Mouse (Mus musculus): ENCODE data around the gene Cdc123. TPM values are rescaled to one million over a fixed set of nuclear protein-coding genes. Genes with fewer than 3 reads are reported as not detected.

Gene Cdc123
- polyA plus RNA-seq, 1 experiment from 2014 or later, result 278 TPM

DNA sequence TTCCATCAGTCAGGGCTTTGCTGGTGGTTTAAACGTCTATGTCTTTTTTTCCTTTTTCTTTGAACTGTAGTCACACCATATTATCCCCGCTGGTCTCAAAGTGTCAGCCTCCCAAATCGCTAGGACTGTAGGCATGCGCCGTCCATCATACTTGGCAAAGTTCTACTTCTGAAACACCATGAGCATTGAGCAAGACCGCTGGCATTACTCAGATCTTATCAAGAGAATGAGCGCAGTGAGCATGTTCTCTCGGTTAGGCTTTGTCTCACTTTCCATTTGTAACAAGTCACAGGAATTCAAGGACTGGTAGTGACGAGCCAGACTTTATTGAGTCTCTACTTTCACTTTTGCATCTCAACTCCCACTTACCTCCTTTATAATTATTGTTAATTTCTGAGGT, 6.2 kb upstream of the Cdc123 start:
- 84% methylated on average over 9 of the region's 9 CpGs for WGBS
- ATAC-seq (replicated peaks; ENCODE audit: low FRiP score), result no peak

DNA sequence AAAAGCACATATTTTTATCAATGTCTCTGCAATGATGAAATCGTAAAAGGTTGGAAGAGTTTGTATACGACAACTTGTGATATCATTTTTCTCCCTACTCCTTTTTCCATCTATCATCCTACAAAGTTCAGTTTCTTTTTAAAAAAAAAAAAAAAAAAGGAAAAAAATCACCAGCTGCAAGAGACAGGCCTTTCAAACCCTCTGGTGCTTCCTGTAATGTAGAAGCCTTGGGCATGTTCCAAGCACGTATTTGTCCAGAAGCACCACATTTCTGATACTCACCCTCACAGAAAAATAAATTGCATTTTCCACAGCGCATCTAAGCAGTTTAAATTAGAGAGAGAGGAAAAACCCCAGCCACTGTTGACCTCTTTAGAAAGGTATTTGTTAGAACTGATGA, 862 bp upstream of the Cdc123 start:
- no peak for ATAC-seq (replicated peaks; ENCODE audit: low FRiP score)
- DNase-seq (ENCODE audit: low spot score), result no peak
- no peak overlapping the region for H3K27ac ChIP-seq (ENCODE audit: low read depth, low read length)
- peaks cover 16% of the 10 kb centered on the region for H3K36me3 ChIP-seq (ENCODE audit: control insufficient read depth, insufficient read depth, low read length)
- peak overlapping the region; percentile 72 for H3K4me3 ChIP-seq (ENCODE audit: low read depth, low read length)
- no peaks in the 10 kb centered on the region for H3K27me3 ChIP-seq (replicated peaks; ENCODE audit: control insufficient read depth, insufficient read depth, low read length)
- no peaks in the 10 kb centered on the region for H3K9me3 ChIP-seq (ENCODE audit: control insufficient read depth, low read length)
- peaks cover 8% of the 10 kb centered on the region for H3K4me1 ChIP-seq (replicated peaks; ENCODE audit: control insufficient read depth, insufficient read depth, low read length)
- H3K4me2 ChIP-seq, result peak overlapping the region; percentile 82
- H3K9ac ChIP-seq (ENCODE audit: low read depth, low read length), result peak overlapping the region; percentile 78
- 26% methylated on average over 4 of the region's 4 CpGs for WGBS

More for the DNA sequence above, 6.2 kb upstream of the Cdc123 start:
- no peaks in the 10 kb centered on the region for H3K9me3 ChIP-seq (ENCODE audit: control insufficient read depth, low read length)
- H3K27me3 ChIP-seq (replicated peaks; ENCODE audit: control insufficient read depth, insufficient read depth, low read length), result no peaks in the 10 kb centered on the region
- H3K36me3 ChIP-seq (ENCODE audit: control insufficient read depth, insufficient read depth, low read length), result peaks cover 9% of the 10 kb centered on the region; the same call in 1 of the 2 replicates
- no peak overlapping the region for H3K4me3 ChIP-seq (ENCODE audit: low read depth, low read length)
- H3K27ac ChIP-seq (ENCODE audit: low read depth, low read length), result no peak overlapping the region
- no peak for DNase-seq (ENCODE audit: low spot score)
- H3K4me2 ChIP-seq, result no peak overlapping the region
- H3K4me1 ChIP-seq (replicated peaks; ENCODE audit: control insufficient read depth, insufficient read depth, low read length), result peaks cover 10% of the 10 kb centered on the region
- H3K9ac ChIP-seq (ENCODE audit: low read depth, low read length), result no peak overlapping the region

DNA sequence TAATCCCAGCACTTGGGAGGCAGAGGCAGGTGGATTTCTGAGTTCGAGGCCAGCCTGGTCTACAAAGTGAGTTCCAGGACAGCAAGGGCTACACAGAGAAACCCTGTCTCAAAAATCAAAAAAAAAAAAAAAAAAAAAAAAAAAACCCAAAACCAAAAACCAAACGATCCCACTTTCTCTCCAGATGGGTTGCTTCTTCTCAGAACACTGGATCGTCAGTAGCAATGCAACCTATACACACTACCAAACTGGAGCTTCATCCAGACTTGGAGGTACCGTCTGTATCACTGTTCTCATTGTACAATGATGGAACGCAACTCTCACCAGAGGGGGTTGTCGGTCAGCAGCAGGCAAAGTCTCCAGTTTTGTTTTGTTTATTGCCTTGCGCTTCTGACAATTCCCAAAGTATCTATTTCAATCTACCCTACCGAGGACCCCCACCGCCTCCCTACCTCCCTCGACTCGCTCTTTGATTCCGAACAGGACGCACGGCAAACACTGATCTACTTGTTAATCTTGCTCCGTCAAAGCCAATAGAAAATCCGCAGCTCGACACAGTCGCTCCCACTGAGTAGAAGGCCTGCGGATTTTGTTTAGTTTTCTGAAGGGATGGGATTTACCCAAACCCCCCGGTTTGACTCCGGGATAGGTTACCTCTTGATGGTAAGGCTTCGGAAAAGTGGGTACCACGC, 637 bp downstream of the Cdc123 start:
- peaks cover 8% of the 10 kb centered on the region for H3K4me1 ChIP-seq (replicated peaks; ENCODE audit: control insufficient read depth, insufficient read depth, low read length)
- H3K36me3 ChIP-seq (ENCODE audit: control insufficient read depth, insufficient read depth, low read length), result peaks cover 27% of the 10 kb centered on the region
- ATAC-seq (replicated peaks; ENCODE audit: low FRiP score), result peak; percentile 54
- no peak for DNase-seq (ENCODE audit: low spot score)
- H3K4me2 ChIP-seq, result peak overlapping the region; percentile 71
- peak overlapping the region; percentile 78 for H3K9ac ChIP-seq (ENCODE audit: low read depth, low read length)
- H3K4me3 ChIP-seq (ENCODE audit: low read depth, low read length), result peak overlapping the region; percentile 72
- H3K27me3 ChIP-seq (replicated peaks; ENCODE audit: control insufficient read depth, insufficient read depth, low read length), result no peaks in the 10 kb centered on the region
- WGBS, result 4% methylated on average over 23 of the region's 23 CpGs
- H3K9me3 ChIP-seq (ENCODE audit: control insufficient read depth, low read length), result no peaks in the 10 kb centered on the region
- peak overlapping the region; percentile 70 for H3K27ac ChIP-seq (ENCODE audit: low read depth, low read length)

GRCm38 (mm10) chr2:5840815-5841214, 4.1 kb downstream of the Cdc123 start:
- H3K9me3 ChIP-seq (ENCODE audit: control insufficient read depth, low read length), result no peaks in the 10 kb centered on the region
- H3K4me1 ChIP-seq (replicated peaks; ENCODE audit: control insufficient read depth, insufficient read depth, low read length), result no peaks in the 10 kb centered on the region
- no peak overlapping the region for H3K9ac ChIP-seq (ENCODE audit: low read depth, low read length)
- H3K4me3 ChIP-seq (ENCODE audit: low read depth, low read length), result no peak overlapping the region
- no peaks in the 10 kb centered on the region for H3K27me3 ChIP-seq (replicated peaks; ENCODE audit: control insufficient read depth, insufficient read depth, low read length)
- WGBS, result 96% methylated on average over 11 of the region's 11 CpGs
- DNase-seq (ENCODE audit: low spot score), result no peak
- no peak for ATAC-seq (replicated peaks; ENCODE audit: low FRiP score)
- H3K4me2 ChIP-seq, result no peak overlapping the region
- H3K36me3 ChIP-seq (ENCODE audit: control insufficient read depth, insufficient read depth, low read length), result peaks cover 38% of the 10 kb centered on the region
- H3K27ac ChIP-seq (ENCODE audit: low read depth, low read length), result no peak overlapping the region

DNA sequence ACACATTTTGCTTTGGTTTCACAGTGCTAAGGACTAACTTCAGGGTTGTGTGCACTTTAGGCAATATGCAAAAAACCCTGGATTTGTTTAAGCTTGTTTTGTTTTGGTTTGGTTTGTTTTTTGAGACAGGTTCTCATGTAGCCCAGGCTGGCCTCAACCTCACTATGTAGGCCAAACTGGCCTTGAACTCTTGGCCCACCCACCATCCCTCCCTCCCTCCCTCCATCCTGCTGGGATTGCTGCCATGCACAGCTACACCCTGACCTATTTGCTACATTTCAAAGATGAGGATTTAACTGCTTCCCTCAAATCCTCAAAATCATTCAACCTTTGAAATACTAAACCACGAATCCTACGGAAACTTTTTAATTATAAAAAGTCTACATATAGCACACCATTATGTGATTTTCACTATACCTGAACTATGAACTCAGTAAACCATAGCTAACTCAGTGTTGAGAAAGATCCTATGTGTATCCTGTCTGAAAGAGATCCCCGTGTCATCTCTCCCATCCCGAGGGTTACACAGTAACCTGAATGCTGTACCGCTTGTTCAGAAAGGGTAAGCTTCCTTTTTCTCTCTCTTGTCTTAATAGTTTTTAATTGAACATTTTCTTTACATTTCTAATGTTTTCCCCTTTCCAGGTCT, 19.6 kb downstream of the Cdc123 start:
- H3K27me3 ChIP-seq (replicated peaks; ENCODE audit: control insufficient read depth, insufficient read depth, low read length), result no peaks in the 10 kb centered on the region
- no peak overlapping the region for H3K9ac ChIP-seq (ENCODE audit: low read depth, low read length)
- WGBS, result 87% methylated on average over 5 of the region's 5 CpGs
- DNase-seq (ENCODE audit: low spot score), result no peak
- no peaks in the 10 kb centered on the region for H3K9me3 ChIP-seq (ENCODE audit: control insufficient read depth, low read length)
- H3K27ac ChIP-seq (ENCODE audit: low read depth, low read length), result no peak overlapping the region
- no peak overlapping the region for H3K4me2 ChIP-seq
- H3K36me3 ChIP-seq (ENCODE audit: control insufficient read depth, insufficient read depth, low read length), result peaks cover 18% of the 10 kb centered on the region
- no peaks in the 10 kb centered on the region for H3K4me1 ChIP-seq (replicated peaks; ENCODE audit: control insufficient read depth, insufficient read depth, low read length)
- H3K4me3 ChIP-seq (ENCODE audit: low read depth, low read length), result no peak overlapping the region
- ATAC-seq (replicated peaks; ENCODE audit: low FRiP score), result no peak

DNA sequence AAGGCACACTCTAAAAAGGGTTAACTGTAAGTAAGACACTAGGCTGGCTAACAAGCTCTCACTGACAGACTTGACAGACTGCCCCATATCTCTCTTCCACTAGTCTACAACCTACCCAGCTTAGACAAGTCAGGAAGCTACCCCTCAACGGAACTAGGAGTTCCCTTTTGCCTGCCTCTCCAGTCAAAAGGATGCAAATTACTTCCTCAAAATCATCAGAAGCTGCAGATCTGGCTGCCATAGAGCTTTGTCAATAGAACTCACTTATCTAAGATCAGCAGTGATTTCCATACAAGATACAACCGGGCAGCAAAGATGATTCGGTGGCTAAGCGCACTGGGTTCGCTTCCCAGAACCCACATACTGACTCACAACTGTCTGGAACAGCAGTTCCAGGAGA, 20.3 kb downstream of the Cdc123 start:
- DNase-seq (ENCODE audit: low spot score) (no peak), ATAC-seq (replicated peaks; ENCODE audit: low FRiP score) (no peak)
- Histone ChIP-seq H3K36me3 (ENCODE audit: control insufficient read depth, insufficient read depth, low read length) (peaks cover 21% of the 10 kb centered on the region), H3K4me1 (replicated peaks; ENCODE audit: control insufficient read depth, insufficient read depth, low read length) (no peaks in the 10 kb centered on the region), H3K9ac (ENCODE audit: low read depth, low read length) (no peak overlapping the region), H3K9me3 (ENCODE audit: control insufficient read depth, low read length) (no peaks in the 10 kb centered on the region), H3K27me3 (replicated peaks; ENCODE audit: control insufficient read depth, insufficient read depth, low read length) (no peaks in the 10 kb centered on the region), H3K4me2 (no peak overlapping the region), H3K4me3 (ENCODE audit: low read depth, low read length) (no peak overlapping the region), H3K27ac (ENCODE audit: low read depth, low read length) (no peak overlapping the region; the same call in 1 of the 2 replicates)
- 60% methylated on average over 5 of the region's 5 CpGs for WGBS

DNA sequence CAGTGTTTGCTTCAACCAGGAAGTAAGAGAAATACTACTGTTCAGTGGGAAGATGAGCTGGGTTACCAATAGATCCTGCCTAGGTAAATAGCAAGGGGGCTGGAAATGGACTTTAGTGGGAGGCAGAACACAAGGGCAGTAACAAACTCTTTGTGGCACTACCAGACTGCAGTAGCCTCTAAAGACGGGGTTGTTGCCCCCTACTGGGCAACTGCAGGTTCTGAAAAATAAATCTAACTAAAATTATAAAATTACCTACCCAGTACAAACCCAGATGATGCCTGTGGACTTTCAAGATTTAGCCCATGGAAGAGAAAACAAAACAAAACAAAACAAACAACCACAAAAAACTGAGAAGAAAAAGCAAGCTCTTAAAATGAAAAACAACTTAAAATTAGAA, 20.8 kb downstream of the Cdc123 start:
- H3K4me3 ChIP-seq (ENCODE audit: low read depth, low read length), result no peak overlapping the region
- no peaks in the 10 kb centered on the region for H3K27me3 ChIP-seq (replicated peaks; ENCODE audit: control insufficient read depth, insufficient read depth, low read length)
- ATAC-seq (replicated peaks; ENCODE audit: low FRiP score) (no peak), DNase-seq (ENCODE audit: low spot score) (no peak)
- no peaks in the 10 kb centered on the region for H3K4me1 ChIP-seq (replicated peaks; ENCODE audit: control insufficient read depth, insufficient read depth, low read length)
- H3K36me3 ChIP-seq (ENCODE audit: control insufficient read depth, insufficient read depth, low read length), result peaks cover 24% of the 10 kb centered on the region
- no peaks in the 10 kb centered on the region for H3K9me3 ChIP-seq (ENCODE audit: control insufficient read depth, low read length)
- H3K27ac ChIP-seq (ENCODE audit: low read depth, low read length), result no peak overlapping the region
- H3K9ac ChIP-seq (ENCODE audit: low read depth, low read length), result no peak overlapping the region
- no peak overlapping the region for H3K4me2 ChIP-seq
- 19% methylated on average over 1 of the region's 1 CpGs for WGBS

DNA sequence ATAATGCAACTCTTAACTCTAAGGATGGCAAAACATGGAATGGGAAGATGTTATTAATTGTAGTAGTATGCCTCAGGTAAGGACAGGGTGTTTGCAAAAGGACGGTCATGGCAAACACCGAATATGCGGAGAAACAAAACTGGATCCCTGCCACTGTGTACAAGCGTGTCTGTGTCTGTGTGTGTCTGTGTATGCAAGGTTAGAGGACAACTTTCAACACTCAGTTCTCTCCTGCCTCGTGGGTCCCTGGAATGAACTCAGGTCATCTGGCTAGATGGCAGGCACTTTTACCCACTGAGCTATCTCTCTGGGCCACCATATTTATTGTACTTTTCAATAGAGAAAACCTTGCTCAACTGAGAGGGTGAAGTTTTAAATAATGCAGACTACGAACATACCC, 22.5 kb downstream of the Cdc123 start:
- Histone ChIP-seq H3K9me3 (ENCODE audit: control insufficient read depth, low read length) (no peaks in the 10 kb centered on the region), H3K9ac (ENCODE audit: low read depth, low read length) (no peak overlapping the region), H3K4me3 (ENCODE audit: low read depth, low read length) (no peak overlapping the region), H3K27me3 (replicated peaks; ENCODE audit: control insufficient read depth, insufficient read depth, low read length) (no peaks in the 10 kb centered on the region), H3K4me2 (no peak overlapping the region), H3K4me1 (replicated peaks; ENCODE audit: control insufficient read depth, insufficient read depth, low read length) (no peaks in the 10 kb centered on the region), H3K27ac (ENCODE audit: low read depth, low read length) (no peak overlapping the region), H3K36me3 (ENCODE audit: control insufficient read depth, insufficient read depth, low read length) (peaks cover 31% of the 10 kb centered on the region)
- ATAC-seq (replicated peaks; ENCODE audit: low FRiP score), result no peak
- 96% methylated on average over 6 of the region's 6 CpGs for WGBS
- no peak for DNase-seq (ENCODE audit: low spot score)

- Histone ChIP-seq H3K4me2 (no peak overlapping the region), H3K27me3 (replicated peaks; ENCODE audit: control insufficient read depth, insufficient read depth, low read length) (no peaks in the 10 kb centered on the region), H3K4me3 (ENCODE audit: low read depth, low read length) (no peak overlapping the region), H3K9ac (ENCODE audit: low read depth, low read length) (no peak overlapping the region), H3K9me3 (ENCODE audit: control insufficient read depth, low read length) (no peaks in the 10 kb centered on the region), H3K4me1 (replicated peaks; ENCODE audit: control insufficient read depth, insufficient read depth, low read length) (no peaks in the 10 kb centered on the region), H3K27ac (ENCODE audit: low read depth, low read length) (no peak overlapping the region), H3K36me3 (ENCODE audit: control insufficient read depth, insufficient read depth, low read length) (peaks cover 30% of the 10 kb centered on the region)
- DNase-seq (ENCODE audit: low spot score) (no peak), ATAC-seq (replicated peaks; ENCODE audit: low FRiP score) (no peak)
- WGBS, result 91% methylated on average over 10 of the region's 10 CpGs
Measured at GRCm38 (mm10) chr2:5821264-5821663, 23.7 kb downstream of the Cdc123 start.

Data from liver, embryonic 11.5 days (tissue).